Mouse (Mus musculus): ENCODE data around the gene Cdkn1a.
"Not testable (repeated sequence)": the region's sequence is repeated elsewhere in the genome, so short reads cannot be mapped to it uniquely, and the experiment has no call there.

Cdkn1a gene

DNA sequence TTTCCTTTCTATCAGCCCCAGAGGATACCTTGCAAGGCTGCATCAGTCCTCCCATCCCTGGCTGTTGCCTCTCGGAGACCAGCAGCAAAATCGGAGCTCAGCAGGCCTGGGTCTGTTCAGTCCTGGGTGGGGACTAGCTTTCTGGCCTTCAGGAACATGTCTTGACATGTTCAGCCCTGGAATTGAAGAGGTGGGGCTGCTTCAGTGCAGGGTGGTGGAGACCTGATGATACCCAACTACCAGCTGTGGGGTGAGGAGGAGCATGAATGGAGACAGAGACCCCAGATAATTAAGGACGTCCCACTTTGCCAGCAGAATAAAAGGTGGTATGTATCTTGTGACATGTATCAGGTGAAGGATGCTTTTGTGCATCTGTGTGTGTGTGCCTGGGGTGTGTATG, at the start of gene Cdkn1a:
Cdkn1a (plus strand) TSS at position 201 of the 400 bp plus-strand sequence.
- no peak for DNase-seq (ENCODE audit: low read depth, low spot score)

- not testable (repeated sequence) for DNase-seq (ENCODE audit: low read depth, low spot score)
These were observed 49.1 kb upstream of the Cdkn1a start for GRCm38 (mm10) chr17:29041632-29042031.

- DNase-seq (ENCODE audit: low read depth, low spot score): no peak
These were observed 48.2 kb upstream of the Cdkn1a start for GRCm38 (mm10) chr17:29042569-29042968.

- DNase-seq (ENCODE audit: low read depth, low spot score): no peak
These were observed 47.2 kb upstream of the Cdkn1a start for GRCm38 (mm10) chr17:29043583-29043982.

- no peak for DNase-seq (ENCODE audit: low read depth, low spot score)
These were observed 46.4 kb upstream of the Cdkn1a start for GRCm38 (mm10) chr17:29044146-29044924.

DNA sequence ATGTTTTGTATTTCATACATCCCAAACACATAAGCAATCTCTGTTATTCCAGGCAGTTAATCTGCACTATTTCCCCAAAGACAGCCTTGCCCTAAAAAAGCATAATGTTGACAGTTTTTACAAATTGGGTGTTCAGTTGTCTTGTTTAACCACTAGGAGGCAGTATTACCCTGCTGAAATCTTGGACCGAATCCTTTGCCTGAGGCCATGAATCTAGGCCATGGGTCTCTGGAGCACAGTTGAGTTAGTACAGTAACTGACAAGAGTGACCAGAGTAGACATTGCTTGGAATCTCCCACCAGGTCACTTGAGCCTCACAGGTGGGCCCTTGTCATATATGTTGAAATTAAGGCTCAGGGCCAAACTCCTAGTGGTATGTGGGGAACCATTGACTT, 45.9 kb upstream of the Cdkn1a start:
- DNase-seq (ENCODE audit: low read depth, low spot score): no peak

DNA sequence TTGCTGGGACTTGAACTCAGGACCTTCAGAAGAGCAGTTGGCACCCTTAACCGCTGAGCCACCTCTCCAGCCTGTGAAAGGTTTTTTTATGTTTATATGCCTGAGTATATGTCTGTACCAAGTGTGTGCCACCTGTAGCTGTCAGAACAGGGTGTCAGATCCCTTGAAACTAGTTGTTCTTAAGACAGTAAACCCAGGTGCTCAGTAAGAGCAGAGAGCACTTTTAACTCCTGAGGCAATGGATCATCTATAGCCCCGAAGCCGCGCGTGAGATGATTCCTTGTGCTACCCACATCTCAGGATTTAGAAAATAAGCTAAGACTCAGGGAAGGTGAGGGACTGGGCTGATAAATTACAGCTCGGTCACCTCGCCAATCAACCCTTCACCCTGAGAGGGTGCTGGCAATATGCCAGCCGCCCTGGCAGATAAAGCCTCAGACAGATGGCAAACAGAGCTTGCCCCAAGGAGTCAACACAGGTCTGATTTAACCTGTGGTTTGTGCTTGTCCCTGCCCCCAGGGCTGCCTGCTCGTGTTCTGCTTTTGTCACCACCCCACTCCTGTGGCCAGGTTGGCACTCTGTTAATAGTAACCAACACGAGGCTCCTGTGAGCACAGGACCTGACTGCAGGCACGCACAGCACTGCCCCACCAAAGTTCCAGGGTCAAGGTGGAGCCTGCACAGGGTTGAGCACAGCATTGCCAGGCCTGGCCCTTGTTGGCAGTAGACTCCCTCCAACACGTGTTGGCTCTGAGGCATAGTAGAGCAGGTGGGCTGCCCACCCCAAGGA, 44.8 kb upstream of the Cdkn1a start:
- no peak for DNase-seq (ENCODE audit: low read depth, low spot score)

GRCm38 (mm10) chr17:29046863-29047262, 43.9 kb upstream of the Cdkn1a start:
- no peak for DNase-seq (ENCODE audit: low read depth, low spot score)

- DNase-seq (ENCODE audit: low read depth, low spot score): no peak
These were observed 42.9 kb upstream of the Cdkn1a start for GRCm38 (mm10) chr17:29047697-29048514.

GRCm38 (mm10) chr17:29048748-29049507, 41.8 kb upstream of the Cdkn1a start:
- DNase-seq (ENCODE audit: low read depth, low spot score): peak; percentile 70

DNA sequence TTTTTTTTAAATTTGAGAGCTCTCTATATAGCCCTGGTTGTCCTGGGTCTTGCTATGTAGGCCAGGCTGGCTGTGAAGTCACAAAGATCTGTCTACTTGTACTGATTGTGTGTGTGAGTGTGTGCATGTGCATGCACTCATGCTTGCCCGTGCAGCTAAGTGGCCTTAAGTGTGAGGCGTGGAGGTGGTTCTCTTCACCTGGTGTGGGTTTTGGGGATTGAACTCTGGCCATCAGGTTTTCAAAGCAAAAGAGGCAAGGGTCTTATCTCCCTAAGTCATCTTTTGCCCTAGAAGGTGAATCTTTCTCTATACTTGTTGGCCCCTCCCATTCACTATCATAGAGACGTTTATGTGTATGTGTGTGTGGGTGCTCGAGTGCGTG, 41.3 kb upstream of the Cdkn1a start:
- DNase-seq (ENCODE audit: low read depth, low spot score): no peak

DNA sequence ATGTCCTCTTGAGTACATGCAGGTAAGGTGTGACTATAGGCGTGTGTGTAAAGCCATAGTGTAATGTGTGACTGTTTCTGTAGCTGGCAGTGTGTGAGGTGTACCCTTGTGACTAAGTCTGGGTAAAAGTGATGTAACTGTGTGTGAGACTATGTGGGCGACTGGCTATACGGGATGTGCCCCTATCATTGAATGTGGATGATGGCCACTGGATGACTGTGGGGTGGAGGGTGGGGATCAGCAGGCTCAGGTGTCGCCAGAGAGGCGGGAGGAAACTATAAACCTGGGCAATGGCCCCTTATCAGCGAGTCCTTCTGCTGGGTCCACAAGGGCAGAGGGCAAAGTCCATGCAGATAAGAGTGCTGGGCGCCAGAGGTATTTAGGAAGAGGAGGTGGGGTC, 40.9 kb upstream of the Cdkn1a start:
- DNase-seq (ENCODE audit: low read depth, low spot score): no peak

GRCm38 (mm10) chr17:29050791-29051190, 40.0 kb upstream of the Cdkn1a start:
- DNase-seq (ENCODE audit: low read depth, low spot score): no peak

DNA sequence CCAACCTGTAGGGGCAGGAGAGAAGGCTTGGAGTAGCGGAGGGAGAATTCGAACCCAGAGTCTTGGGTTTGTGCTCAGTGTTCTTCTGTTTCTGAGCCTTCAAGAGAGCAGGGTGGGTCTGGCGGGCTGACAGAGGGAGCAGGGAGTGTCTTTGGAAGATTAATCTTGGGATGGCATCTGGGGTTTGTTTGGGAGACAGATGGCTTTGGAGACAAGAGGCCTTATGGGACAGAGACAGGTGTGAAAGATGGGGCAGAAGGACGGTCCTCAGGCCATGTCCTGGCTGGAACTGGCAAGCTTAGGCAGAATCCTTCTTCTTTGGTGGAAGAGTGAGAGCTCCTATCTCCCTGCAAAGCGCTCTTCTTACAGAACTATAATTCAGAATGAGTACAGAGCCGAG, 37.7 kb upstream of the Cdkn1a start:
- DNase-seq (ENCODE audit: low read depth, low spot score): no peak

GRCm38 (mm10) chr17:29053841-29054240, 36.9 kb upstream of the Cdkn1a start:
- no peak for DNase-seq (ENCODE audit: low read depth, low spot score)

DNA sequence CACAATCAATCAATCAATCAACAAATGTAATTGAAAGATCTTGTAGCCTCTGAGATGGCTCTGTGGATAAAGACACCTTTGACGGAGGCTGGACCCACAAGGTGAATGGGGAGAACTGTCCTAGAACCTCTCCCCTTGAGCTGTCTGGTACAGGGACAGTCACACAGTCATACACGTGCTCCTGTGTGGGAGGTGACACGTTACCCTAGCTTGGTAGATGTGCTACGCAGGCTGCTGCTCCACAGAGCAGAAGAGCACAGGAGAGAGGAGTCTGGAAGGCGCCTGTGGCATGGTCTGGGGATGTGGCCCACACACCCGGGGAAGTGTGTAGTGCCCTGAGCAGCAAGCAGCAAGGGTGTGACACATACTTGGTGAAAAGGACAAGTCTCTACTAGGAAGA, 36.3 kb upstream of the Cdkn1a start:
- no peak for DNase-seq (ENCODE audit: low read depth, low spot score)

GRCm38 (mm10) chr17:29055586-29055985, 35.2 kb upstream of the Cdkn1a start:
- DNase-seq (ENCODE audit: low read depth, low spot score): no peak

DNA sequence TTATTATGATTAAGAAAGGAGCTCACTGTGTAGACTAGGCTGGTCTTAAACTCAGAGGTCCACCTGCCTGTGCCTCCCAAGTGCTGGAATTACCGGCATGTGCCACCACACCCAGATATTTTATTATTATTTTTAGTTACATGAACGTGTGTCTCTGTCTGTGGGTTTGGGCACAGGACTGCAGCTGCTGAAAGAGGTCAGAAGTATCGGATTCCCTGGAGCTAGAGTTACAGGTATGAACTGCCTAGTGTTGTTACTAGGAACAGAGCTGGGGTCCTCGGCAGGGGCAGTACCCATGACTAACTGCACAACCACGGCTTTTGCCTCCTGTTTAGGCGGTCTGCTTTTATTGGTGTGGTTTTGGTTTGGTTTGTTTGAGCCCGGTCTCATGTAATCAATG, 34.6 kb upstream of the Cdkn1a start:
- no peak for DNase-seq (ENCODE audit: low read depth, low spot score)

- DNase-seq (ENCODE audit: low read depth, low spot score): no peak
These were observed 34.1 kb upstream of the Cdkn1a start for GRCm38 (mm10) chr17:29056699-29057151.

DNA sequence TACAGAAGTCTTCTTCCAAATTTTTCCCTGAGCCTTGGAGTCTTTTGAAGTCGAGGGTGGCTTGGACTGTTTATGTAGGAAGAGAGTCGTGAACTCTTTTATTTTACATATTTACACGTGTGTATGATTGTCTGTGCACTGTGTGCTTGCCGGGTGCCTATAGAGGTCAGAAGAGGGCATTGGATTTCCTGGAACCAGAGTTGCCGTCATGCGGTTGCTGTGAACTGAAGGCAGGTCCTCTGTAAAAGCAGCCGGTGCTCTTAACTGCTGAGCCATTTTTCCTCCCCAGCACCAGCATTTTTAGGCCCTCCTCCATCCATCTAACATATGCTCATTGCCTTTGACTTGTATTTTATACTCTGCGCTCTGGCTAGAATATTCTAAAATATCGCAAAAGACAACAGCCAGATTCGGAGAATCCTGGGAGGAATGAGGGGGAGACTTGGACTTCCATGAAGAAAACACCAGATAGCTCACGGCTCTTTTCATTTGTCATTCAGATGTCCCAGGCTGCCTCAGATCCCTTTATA, 33.4 kb upstream of the Cdkn1a start:
- no peak for DNase-seq (ENCODE audit: low read depth, low spot score)

DNA sequence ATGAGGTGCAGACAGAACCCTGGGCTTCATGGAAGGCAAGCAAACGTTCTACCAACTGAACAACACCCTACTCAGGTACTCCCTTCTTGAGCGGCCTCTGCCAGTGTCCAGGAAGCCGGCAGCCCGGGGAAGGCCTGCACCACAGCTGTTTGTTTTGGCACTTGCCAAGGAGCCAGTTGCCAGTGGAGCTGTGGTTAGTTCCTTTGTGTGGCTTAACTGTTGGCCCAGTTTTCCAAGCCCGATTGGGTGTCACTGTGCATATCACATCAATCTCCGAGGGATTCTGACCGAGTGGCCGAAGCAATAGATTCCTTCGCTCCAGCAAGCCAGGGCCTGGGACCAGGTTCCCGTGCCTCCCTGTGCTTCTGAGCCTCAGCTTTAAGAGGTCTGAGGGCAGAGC, 32.8 kb upstream of the Cdkn1a start:
- no peak for DNase-seq (ENCODE audit: low read depth, low spot score)
